Mouse (Mus musculus) gonadal fat pad, adult 2 months (tissue): ENCODE data around the gene Kcns3. TPM values are rescaled to one million over a fixed set of nuclear protein-coding genes. Genes with fewer than 3 reads are reported as not detected.

Source experiments
- DNase-seq: peaks from one replicate; pipeline ENCODE4 v3.0.0-alpha.2; 2012; ENCODE audit warnings: low read depth
- polyA plus RNA-seq: library from polyadenylated mRNA; depleted of rRNA; stranded (reverse); fragments of >200 nt; gene quantifications from 2 replicates; pipeline ENCODE4 v1.2.3, GENCODE M21; 2012; rRNA removed

Kcns3 gene
- 14.1 and 17.0 TPM in 2 replicates for polyA plus RNA-seq

DNA sequence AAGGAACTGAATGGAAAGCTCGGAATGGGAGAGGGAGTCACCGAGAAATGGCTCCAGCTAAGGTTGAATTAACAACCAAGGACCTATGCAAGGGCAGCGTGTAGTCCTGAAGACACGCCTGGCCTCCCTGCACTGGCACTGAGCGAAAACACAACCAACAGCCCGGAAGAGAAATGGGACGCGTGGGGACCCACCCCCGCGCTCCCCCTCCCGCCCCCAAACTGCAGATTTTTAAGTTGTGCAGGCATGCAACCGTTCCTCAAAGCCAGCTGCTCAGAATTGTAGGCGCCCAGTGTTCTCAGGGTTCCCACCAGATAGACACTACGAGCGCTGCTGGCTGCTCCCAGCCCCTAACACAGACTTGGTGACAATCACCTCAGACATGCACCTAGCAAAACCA is at the start of gene Kcns3:
Gene Kcns3, minus strand, starts transcription at position 42 of the 400 bp plus-strand sequence.
- no peak for DNase-seq

DNA sequence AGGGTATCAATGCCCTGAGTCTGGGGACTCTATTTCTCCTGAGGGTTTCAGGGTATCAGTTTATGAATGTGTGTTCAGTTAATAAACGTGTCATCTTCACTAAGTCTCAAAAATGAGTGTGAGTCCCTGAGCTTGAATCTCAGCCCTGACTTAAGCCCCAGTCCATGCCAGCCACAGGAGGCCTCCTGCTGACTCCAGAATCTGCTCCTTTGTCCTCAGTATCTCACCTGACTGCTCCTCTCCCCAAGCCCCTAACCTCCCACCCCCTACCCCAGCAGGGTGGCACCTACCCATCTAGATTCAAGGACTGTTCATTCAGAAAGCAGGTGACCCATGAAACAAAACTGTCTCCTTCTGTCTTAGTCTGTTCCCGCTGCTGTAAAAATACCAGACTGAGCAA is 47.7 kb upstream of the Kcns3 start:
- no peak for DNase-seq

DNA sequence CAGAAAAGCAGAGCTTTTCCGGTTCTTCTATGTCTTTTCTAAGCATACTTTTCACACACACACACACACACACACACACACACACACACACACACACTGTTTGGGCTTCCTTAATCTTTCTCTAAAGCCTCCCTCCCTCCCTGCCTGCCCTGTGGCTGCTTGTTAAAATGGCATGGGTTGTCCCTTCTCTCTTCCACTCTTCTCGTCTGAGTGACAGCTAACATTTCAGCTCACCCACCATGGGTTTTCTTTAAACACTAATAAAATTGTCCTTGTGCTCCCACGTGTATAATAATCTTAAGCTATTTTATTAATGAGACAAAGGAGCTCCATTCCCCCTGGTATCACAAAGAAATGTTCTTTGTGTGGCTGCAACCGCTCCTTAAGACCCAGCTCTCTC is 47.2 kb upstream of the Kcns3 start:
- no peak for DNase-seq

DNA sequence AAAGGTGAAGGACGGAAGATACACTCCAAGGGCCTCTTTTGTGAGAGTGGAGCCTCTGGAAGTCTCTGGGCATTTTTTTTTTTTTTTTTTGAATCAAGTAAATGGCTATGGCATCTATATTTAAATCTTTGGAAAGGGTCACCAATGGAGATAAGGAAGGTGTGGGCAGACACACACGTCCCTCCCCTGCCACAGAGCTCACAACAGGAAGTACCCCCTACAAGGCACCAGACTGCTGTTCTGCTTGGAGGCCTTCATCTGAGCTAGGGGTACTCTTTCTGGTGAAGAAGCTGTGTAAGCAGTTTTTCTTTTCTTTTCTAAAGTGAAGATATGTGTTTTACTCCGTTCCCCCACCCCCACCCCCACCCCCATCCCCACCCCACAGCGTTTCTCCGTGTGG is 46.0 kb upstream of the Kcns3 start:
- DNase-seq, result no peak

DNA sequence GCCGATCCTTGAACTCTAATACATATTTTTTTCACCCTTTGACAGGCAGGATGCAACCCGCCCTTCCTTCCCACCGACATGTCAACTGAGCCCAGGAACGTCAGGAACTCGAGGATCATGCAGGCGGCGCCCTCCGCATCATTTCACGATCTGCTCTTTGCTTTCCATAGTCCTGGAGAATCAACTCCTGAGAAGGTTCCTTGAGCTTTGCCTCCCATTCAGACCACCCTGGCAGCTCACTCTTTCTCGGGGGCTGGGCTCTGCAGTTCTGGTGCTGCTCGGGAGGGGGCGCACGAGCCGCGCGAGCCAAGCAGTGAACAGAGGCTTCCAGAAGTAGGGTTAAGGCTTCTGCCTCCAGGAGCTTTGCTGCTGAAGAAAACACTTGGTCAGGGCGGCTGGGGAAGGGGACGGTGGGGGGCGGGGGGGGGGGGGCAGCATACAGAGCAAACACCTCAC is 45.3 kb upstream of the Kcns3 start:
- DNase-seq, result no peak

DNA sequence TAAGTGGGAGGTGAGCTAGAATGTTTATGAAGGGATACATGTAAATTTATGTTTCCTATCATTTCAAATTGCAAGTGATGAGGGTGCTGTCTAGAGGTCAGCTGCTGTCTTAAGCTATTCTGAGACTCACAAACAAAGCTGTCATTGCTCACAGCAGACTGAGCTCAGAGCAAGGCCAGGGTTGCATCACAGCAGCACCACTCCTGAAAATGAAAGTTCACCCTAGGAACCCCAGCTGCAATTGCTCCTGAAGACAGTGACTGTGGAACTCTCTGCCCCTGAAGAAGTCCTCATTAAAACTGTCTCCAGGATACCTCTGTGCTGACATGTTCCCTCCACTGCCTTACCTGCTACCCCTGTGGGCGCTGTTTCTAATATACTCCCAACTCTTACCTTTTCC is 44.2 kb upstream of the Kcns3 start:
- DNase-seq, result no peak

DNA sequence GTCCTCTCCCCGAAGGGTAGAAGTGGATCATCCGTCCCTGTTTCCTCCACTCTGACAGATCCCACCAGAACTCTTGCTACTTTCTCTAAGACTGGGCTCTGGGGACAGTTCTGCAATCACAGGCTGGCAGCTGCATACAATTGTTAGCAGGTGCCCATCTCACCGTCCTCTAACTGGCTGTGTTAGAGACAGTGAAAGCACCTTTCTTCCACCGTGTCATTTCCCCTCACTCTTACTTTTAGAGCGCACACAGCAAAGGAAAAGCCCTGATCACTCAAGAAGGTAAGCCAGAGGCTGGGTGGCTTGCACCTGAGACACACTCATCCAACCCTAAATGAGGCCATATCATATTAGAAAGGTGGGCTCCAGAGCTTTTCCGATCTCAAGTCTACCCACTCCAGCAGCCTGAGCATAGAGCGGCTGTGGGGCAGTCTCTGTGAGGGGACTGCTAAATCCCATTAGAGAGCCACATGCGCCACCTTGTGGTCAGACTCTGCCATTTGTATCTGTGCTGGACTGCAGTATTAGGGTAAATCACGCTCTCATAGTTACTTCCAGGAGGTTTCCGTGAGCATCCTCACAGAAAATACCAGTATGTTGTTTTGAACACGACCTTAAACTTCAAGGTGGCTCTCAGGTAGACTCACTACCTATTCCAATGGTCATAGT is 27.8 kb upstream of the Kcns3 start:
- no peak for DNase-seq

DNA sequence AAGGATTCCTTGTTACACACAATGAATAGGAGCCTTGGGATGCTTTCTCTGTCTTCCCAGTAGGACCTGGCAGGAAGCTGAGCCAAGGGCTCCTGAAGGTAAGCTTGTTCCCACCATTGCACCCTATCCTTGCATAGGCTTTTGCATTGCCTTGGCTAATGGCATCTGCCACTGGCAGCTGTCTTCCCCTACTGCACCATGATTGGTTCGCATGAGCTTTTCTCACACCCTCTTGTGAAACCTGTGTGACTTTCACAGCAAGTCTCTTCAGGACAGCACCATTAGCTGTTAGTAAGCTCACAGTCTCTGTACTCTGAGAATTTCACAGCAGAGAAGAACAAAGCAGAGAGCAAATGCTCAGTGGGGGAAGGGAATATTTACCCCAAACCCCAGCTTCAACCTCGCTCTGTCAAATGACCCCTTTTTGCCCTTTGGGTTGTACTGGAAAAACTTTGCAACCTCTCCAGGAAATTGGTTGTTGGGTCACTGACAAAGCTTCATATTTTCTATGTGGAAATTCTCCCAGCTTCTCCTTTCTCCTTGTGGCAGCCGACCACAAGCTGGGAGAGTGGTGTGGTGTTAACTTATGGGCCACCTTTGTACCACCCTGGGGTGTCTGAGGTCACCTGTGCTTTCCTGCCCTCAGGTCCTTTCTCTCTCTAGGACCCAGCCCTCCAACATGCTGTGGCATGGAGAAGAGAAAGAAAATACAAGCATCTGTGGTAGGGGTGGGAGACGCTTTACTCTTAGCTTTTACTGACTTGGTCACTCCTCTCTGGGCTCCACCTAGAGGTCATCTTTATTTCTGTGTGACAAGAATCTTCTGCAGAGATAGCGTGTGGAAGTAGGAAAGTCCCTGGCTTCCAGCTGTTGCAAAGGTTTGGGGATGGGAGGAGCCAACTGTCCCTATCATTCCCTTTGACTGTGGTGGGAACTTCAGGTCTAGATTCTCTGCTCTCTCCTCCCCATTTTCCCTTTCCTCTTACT is 26.8 kb upstream of the Kcns3 start:
- no peak for DNase-seq

DNA sequence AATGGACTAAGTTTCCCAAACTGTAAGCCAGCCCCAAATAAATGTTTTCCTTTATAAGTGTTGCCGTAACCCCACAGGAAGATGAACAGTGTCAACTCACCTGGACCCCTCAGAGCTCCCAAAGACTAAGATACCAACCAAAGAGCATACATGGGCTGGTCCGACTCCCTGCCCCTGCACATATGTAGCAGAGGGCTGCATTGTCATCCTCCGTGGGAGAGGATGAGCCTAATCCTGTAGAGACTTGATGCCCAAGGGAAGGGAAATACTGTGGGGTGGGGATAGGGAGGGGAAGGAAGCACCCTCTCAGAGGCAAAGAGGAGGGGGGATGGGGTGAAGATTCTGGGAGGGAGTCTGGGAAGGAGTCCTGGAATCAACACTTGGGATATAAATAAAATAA is 7.8 kb upstream of the Kcns3 start:
- no peak for DNase-seq

DNA sequence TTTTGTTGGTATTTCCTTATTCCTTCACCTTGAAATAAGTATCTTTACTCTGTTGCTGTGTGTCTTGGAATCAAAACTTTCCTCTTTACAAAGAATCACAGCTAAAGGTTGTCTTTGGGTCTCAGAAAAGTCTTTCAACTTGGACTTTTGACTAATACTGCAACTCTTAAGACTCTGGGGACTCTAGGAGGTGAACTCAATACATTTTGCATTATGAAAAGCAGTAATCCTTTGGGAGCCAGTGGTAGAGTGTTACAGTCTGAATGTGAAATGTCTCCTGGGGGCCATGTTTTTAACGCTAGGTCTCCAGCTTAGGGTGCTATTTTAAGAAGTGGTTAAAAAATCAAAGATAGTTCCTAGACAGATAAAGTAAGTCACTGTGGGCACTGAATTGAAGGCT is 4.3 kb upstream of the Kcns3 start:
- DNase-seq, result no peak

DNA sequence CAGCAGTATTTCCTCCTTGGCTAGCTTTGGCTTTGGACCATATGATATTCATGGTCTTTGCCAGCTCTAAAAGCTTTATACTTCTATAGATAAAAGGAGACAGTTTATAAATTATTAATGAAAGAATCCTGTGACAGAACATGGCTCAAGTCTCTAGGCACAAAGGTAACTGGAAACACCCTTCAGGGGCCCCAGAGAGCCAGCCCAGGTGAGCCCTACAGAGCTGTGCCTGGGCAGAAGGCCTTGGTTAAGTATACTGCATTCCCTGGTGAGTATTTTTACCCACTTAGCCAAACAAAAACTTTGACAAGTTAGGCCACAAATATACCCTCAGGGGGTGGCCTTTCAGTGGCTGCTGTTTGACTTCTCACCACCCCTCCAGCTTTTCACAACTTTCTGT is 2.7 kb upstream of the Kcns3 start:
- DNase-seq, result no peak

DNA sequence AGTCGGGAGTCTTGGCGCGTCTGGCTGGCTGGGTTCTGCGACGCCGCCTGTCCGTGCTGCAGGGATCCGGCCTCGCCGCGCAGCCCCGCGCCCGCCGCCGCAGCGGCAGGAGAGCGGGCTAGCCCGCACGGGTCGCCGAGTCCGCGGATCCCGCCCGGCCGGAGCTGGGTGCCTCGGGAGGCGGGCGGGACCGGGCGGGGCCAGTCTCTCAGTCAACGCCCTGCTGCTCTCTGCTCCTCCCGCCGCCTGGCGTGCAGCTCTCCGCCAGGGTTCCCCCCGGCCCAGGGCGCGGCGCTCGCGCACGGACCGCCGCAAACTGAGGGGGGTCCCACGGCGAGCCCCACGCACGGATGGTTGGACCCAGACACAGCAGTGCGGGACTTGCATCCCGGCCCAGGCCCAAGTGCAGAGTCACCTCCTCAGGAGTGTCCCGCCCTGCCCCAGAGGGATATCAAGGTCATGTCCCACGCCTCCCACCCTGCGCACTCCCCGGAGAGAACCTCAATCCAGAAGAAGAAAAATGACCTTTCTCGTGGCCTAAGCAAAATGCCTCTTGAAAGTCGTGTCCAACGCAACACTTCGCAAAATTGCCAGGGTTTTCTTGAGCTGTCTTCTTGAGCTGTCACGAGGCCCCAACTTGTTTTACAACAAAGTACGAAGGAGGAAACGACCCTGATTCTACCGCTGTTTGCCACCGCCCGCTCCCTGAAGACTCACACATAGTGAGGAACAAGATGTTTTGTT is 492 bp downstream of the Kcns3 start:
- no peak for DNase-seq

DNA sequence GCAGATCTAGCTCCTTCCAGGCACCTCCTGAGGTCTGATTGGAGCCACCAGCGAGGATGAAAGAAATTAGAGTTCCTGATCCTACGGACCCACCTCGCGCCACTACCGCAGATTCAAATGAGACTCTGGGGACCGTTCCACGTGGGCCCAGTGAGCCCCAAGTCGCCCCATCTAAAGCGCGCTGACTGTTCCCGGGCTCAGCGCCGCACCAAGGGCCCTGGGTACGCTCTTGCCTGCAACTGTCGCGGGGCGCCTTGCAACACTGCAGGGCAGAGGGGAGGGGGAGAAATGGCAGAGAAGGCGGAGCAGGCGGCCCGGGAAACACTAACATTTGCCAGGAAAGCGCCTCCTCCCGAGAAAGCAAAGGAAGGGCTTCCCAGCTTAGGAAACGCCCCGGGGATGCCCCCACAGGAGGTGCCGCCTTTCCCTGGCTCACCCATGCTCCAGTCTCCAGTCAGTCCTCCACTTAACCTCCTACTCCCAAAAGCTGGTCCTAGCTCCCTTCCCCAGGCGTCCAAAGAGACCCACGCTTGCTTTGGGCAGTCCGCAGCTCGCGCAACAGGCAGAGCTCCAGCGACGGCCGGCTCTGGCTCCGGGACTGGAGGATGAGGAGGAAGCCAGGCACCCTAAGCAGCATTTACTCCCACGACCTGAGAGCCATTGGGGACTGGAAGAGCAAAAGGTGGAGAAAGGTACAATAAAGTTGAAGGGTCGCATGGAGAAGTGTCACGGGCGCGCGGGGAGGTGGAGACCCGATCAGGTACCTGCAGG is 1.2 kb downstream of the Kcns3 start:
- DNase-seq, result no peak

DNA sequence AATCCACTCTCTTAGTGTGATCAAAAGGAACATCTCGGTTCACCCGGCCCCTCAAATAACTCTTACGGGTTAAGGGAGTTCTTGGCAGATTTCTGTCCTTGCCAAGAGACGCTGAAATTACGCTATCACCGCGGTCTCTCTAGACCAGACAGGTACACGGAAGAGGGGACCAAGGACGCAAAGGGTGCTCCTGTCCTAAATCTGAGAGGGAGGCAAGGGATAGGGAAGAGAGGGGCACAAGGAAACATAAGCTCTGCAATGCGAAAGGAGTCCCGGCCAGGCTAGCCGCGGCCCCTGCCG is 1.8 kb downstream of the Kcns3 start:
- no peak for DNase-seq

DNA sequence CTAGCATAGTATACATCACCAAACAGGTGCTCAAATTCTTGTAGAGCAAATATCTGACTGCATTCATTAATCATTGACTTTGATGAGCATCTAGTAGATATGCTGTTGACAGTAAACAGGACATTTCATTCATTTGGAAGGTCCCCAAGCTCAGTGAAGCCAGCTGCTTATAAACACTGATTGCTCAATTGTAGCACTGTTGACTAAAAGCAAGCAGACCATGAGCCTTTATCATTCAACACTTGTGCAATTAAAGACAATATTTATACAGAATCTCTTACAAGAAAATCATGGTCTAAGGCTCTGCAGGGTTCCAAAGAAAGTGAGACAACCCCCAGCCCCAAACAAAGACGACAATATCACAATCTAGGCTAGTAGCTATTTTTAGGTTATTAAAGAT is 6.0 kb downstream of the Kcns3 start:
- no peak for DNase-seq

DNA sequence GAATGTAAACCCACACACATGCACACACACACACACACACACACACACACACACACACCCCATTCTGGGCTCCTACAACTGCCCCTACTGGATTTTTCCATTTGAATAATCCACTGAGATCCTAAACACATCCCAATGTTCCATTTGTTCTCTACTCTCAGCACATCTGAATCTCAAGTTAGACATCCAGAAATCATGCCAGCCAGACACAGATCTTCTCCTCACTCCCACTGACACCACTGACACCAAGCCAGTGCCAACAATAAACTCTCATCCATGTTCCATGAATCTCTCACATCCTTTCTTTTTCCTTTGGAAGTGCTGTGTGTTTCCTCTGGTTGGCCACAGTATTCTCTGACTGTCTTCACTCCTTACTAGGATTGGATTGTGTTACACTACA is 18.4 kb downstream of the Kcns3 start:
- no peak for DNase-seq

DNA sequence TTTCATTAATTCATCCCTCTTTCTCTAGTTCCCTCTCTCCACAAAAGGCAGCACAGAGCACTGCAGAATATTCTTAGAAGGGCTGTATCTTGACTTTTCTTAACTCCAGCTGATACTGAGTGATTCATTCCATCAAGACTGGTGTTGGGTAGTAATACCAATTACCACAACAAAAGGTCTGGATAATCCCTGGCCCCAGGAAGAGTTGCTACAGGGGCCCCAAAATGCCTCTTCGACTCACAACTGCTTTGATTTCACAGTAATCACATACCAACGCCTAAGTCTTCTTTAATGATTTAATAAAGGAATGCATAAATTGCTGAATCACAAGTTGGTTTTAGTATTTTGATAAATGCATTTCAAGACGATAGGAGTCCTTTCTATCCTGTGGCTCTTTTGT is 21.7 kb downstream of the Kcns3 start:
- DNase-seq, result no peak

DNA sequence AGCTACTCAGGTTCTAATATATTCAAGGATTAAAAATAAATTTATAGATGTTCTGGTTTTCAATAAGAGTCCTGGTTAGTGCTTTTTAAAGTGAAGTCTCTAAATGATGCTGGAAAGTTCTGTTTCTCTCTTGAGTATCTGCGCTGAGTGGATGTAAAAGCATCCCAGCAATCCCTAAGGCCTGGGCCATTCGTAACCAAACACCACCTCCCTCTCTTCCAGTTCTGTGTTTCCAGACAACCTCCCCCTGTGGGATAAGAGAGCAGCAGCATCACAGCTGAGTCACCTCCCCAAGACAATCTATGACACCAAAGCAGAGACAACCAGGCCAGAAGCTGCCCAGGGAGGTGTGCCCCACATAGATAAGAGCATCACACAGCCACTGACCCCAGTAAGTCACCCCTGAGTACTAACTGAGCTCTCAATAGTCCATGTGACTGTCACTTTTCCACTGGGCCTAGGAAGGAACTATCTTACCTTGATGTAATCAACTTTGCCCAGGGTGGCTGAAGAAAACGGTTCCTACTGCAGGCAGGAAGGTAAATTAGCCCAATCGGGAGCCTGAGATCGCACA is 24.6 kb downstream of the Kcns3 start:
- DNase-seq, result no peak

DNA sequence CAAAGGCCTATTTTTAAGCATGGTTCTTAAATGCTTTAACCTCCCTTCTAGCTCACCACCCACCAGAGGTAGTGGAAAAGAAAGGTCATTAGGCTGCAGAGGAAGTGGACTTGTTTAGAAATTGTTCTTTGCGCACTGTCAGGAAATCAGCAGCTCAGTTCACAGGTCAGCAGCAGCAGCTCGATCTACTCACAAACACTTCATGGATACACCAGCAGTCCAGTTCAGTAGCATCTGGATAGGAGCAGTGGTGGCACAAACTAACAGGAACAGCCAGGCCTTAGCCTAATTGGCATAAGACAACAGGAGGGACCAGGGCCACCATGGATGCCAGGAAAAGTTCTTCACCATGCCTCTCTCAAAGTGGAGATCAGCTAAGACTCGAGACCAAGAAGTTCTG is 49.3 kb downstream of the Kcns3 start:
- DNase-seq, result no peak

DNA sequence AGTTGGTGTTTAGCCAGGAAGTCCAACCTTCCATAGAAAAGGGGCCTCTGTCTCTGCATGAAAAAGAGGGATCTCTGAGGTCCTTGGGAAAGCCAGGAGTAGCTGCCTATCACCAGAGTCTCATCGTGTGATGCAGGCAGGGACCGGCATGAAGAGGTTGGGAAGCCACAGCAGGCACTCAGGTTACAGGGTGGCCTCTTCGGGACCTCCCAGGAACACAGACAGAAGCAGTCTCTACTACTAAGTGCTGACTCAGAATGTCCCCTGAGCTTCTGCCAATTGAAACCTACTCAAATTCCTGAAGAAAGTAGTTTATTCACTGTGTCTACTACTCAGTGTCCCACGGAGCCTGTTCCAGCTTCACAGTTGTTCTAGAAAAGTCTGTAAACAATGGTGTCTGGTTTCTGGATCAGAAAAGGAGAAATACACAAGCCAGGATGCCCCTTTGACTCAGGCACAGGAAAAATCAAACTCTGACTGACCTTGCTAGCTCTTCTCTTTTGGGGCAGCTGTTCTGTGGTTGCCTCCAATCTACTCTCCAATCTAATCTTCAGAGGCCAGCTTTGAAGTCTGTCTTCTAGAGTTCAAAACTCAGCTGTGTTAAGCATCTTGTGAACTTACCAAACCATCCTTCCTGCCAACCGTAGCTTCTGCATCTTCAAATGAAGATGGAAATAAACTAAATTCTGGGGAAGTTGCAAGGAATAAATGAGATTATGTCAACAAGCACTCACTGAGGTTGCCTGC is 62.1 kb downstream of the Kcns3 start:
- DNase-seq, result no peak

DNA sequence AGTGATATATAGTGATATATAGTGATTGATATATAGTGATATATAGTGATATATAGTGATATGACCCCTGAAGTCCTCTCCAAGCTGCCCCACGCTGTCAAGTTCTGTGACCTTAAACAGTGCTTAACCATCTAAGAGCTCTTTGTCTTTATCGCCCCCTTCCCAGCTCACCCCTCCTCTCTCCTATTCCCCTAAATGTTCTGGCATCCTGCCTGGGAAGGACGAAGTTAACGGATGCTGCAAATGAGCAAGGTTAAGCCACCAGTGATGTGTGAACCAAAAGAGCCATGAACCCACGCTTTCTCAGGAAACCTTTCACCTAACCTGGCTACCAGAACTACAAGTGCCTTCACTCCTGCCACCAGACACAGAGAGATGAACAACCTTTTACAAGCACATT is 64.0 kb downstream of the Kcns3 start:
- DNase-seq, result no peak
